Mouse (Mus musculus) mature B cell (primary cell): ENCODE data around the gene Kat7.

Experiments used
- in situ Hi-C: fragments of 300-500 bp; cut with MboI; formaldehyde crosslinking; loops from 2 replicates; pipeline ENCODE4 v1.14.3; 2019

The Kat7 gene

GRCm38 (mm10) chr11:95310007-95310647 lies at the start of gene Kat7:
Gene Kat7, minus strand, starts transcription at chr11:95310246.
- in situ Hi-C loops = no loop called here

- in situ Hi-C loops = no loop called here
Observed at GRCm38 (mm10) chr11:95358263-95358662, 48.2 kb upstream of the Kat7 start.

DNA sequence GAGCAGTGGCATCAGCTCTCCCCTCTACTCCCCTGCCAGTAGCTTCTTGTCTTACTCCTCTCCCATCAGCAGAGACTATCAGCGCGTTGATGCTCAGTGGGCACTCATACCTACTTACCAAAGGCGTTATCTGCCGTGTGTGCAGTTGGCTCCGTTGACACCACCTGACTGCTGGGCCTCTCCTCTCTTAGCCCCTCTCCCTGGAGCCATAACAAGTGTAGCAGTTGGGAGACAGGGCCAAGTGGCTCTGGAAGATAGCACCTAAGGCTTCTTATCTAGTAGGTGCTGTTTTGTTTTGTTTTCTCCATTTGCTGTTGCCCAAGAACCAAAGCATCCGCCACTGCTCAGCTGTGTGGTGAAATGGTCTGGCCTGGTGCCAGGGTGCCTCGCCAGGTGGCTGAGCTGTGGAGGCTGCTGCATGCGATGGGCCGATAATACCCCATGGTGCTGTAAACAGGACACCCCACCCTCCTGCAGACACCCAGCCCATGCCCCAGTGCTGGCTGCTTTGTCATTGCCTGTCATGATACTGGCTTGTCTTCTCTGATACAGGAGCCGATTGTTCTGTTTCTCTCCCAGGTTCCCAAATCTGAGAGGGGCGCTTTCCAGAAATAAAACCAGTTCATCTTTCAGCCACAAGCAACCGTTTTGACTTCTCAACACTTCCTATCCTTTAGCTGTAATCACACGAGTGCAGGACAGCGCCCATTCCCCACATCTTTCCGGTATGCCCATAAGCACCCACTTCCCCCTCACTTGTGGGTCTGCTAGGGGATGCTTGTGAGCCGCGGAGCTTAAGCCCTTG lies 46.6 kb upstream of the Kat7 start:
- in situ Hi-C loops = no loop called here

DNA sequence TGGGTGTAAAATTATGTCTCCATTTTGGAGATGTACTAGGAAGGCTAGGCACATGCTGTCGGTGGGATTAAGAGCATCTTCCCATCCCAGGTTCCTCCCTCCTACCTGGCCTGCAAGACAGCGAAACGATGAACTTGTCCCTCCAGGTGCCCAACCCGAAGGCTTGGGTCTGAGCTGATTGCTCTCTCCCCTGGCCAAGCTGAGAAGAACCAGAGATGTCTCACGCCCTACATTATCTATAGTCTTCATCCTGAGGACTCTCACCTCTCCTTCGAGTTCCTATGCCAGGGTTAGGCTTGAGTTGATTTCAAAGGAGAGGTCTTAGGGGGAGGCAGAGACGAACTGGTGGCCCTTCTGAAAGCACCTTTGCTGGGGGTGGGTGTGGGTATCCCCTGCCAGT lies 46.0 kb upstream of the Kat7 start:
- in situ Hi-C loops = no loop called here

- in situ Hi-C loops = no loop called here
Observed at GRCm38 (mm10) chr11:95355661-95356011, 45.6 kb upstream of the Kat7 start.

- in situ Hi-C loops = no loop called here
Observed at GRCm38 (mm10) chr11:95354945-95355660, 45.1 kb upstream of the Kat7 start.

DNA sequence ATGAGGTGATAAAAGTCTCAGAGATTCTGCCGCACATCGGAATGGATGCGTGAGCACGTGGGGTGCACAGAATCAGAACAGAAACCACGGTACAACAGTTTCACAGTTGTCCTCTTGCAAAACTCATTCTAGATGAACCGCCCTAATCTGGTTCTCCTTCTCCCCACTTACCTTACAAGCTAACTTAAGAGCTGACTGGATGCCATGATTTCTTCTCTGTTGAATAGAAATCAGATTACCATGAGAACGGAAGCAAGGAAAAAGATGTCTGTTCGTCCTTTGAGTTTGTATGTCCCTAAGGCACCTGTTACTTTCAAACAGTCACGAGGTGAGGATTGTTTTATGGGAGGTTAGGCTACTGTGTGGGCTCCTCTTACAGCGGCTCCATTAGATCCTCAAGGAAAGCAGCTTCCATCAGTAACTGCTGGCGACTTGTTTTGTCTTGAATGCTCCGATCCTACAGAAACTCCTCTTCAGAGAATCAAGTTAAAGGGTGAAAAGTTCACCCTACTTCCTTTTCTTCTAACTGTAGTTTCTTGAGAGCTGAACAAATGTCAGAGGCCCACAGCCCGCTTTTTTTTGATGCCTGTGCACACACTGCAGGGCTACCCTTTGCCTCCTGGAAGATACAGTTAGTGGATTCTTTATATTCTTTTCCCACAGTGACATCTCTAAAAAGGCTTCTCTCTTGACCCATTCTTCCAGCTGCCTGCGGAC lies 44.3 kb upstream of the Kat7 start:
- in situ Hi-C loops = no loop called here

GRCm38 (mm10) chr11:95353226-95353625 lies 43.2 kb upstream of the Kat7 start:
- in situ Hi-C loops = no loop called here

- in situ Hi-C loops = no loop called here
Observed at GRCm38 (mm10) chr11:95352686-95353085, 42.6 kb upstream of the Kat7 start.

GRCm38 (mm10) chr11:95350960-95351359 lies 40.9 kb upstream of the Kat7 start:
- in situ Hi-C loops = no loop called here

GRCm38 (mm10) chr11:95350289-95350688 lies 40.2 kb upstream of the Kat7 start:
- in situ Hi-C loops = no loop called here

DNA sequence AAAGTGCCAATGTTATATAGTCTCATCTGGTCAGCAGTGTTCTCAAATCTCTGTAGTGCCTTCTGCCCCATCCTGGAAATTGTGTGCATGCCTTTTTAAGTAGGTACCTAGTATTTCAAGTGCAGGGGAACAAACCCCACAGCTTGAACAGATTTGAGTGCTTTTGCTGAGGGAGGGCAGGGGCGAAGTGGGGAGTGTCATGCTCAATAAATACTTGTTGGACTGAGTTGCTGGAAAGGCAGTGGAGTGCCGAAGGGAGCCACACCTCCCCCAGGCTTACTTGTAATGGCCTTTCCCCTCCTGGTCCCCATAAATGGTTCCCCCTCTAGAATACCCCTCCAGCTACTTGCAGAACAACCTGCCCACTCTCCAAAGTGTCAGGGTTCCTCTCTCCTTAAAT lies 34.1 kb upstream of the Kat7 start:
- in situ Hi-C loops = no loop called here

DNA sequence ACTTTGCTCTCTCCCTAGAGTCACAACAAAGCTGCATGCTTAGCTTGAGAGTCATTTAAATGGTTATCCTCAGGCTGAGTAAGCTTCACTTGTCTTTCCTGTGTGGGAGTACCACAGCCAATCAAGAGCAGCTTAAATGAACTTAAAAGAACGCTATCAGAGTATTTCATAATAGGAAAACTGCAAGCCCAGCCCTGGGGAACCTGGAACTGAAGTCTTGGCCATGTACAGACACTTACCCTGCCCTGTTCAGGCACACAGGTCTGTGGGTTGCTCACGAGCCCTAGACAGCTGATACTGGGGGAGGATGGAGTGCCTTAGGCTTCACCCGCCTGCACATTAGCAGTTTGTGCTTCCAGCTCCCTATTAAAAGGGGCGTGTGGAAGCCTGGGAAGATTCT lies 33.1 kb upstream of the Kat7 start:
- in situ Hi-C loops = no loop called here

DNA sequence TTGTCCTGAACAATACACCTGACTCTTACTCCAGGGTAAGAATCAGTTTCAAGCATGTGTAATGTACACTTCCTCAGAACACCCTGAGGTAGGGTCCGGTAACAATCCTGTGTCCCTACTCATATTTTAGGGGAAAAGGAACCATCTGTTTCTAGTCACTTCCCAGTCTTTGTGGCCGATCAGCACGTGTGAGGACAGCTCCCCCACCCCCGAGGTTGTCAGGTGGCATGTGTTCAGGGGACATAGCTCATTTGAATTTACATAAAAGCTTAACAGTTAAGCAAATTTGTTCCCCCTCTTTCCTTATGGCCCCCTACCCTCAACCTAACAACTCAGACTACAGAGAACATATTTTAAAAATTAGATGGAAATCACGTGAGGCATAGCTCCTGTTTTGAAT lies 30.6 kb upstream of the Kat7 start:
- in situ Hi-C loops = no loop called here

GRCm38 (mm10) chr11:95340259-95340658 lies 30.2 kb upstream of the Kat7 start:
- in situ Hi-C loops = no loop called here

- in situ Hi-C loops = no loop called here
Observed at GRCm38 (mm10) chr11:95339471-95340021, 29.5 kb upstream of the Kat7 start.

DNA sequence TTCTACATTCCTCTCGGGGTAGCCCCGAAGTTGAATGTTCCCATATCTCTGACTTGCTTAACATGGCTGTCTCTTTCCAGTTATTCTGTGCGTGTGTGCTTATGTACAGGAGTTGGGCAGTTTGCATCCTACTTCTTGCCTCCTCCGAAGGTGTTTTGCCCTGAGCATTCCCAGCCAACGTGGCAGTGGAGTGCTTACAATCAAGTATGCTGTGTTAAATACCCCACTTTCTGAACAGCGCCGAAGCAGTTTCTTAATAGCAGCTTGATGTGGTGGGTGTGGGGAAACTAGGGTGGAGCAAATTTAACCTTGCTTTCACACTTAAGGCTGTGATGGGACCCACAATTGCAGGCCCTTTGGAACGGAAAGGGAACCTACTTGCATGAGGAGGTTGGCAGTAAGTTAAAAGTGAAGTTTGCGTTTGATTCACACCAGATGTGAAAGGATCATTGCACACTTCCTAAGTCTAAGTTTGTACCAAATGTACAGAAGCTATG lies 27.8 kb upstream of the Kat7 start:
- in situ Hi-C loops = no loop called here

DNA sequence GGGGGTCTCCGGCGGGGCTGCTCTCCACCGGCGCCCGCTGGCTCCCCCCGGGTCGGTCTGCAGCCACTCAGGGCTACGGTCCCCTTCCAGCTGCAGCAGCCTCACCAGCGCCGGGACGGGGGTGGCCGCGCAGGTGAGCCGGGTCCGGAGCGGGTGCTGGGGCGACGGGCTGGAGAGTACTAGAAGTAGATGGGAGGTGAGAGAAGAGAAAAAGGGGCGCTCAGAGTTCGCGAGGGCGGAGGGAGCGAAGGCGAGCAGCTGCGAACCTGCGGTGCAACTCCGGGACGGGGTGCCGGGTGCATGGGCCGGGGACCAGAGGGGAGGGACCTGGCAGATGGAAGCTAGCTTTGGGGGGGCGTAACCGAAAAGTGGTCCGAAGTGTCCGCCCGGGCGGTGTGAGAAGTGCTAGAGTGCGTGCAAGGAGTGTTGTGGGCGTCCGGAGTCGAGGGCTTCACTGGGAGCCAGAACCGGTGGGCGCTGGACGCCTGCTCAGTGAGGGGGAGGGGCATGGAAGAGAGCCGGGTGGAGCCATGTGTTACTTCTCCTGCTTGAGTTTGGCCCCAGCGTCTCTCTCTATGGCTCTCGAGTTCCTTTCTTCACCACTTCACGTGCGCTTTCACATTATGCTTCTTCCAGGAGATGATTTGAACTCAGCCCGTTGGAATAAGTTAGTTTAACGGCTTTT lies 27.2 kb upstream of the Kat7 start:
- in situ Hi-C loops = no loop called here

GRCm38 (mm10) chr11:95336568-95337128 lies 26.6 kb upstream of the Kat7 start, which contains the start of gene Fam117a:
Gene Fam117a, plus strand, starts transcription at chr11:95337018.
- in situ Hi-C loops = no loop called here

GRCm38 (mm10) chr11:95334448-95335060 lies 24.5 kb upstream of the Kat7 start:
- in situ Hi-C loops = no loop called here
